Mouse (Mus musculus) megakaryocyte-erythroid progenitor cell, adult 5-6 weeks (primary cell): ENCODE measurements around the gene Sod1. TPM values are rescaled to one million over a fixed set of nuclear protein-coding genes. Genes with fewer than 3 reads are reported as not detected.

Source experiments
- ATAC-seq: replicated peaks from 2 replicates; pipeline ENCODE4 v1.8.0; 2016; ENCODE audit warnings: mild to moderate bottlenecking, inconsistent platforms; ENCODE audit not compliant: severe bottlenecking, poor library complexity, low FRiP score, low TSS enrichment
- total RNA-seq, 2 experiments: library from RNA; stranded (forward) in 1 of 2; stranded (reverse) in 1 of 2; fragments of 200-1000, 215-1000 nt in 1 of 2; fragments of >200 nt in 1 of 2; fragmentation: Nextera tagmentation in 1 of 2; gene quantifications; 2 replicates each; pipeline ENCODE4 v1.2.3; 2014 to 2017

Sod1 gene
- total RNA-seq (2014; fragmentation: Nextera tagmentation) = 1,056 and 1,102 TPM in 2 replicates
- total RNA-seq (2017) = 1,074 and 1,263 TPM in 2 replicates

- ATAC-seq = peak; percentile 85
Measured at GRCm38 (mm10) chr16:90220026-90220891, at the start of gene Sod1. Gene Sod1, plus strand, starts transcription at chr16:90220754.

- ATAC-seq = no peak
Measured at GRCm38 (mm10) chr16:90171416-90171815, 49.1 kb upstream of the Sod1 start.

- no peak for ATAC-seq
Measured at GRCm38 (mm10) chr16:90176472-90176871, 44.1 kb upstream of the Sod1 start.

GRCm38 (mm10) chr16:90177425-90177824 lies 43.1 kb upstream of the Sod1 start:
- peak; percentile 50 for ATAC-seq

- ATAC-seq = 0 out of 2 replicates have a peak, but pooled peaks have one; percentile 28
Measured at GRCm38 (mm10) chr16:90178404-90178803, 42.1 kb upstream of the Sod1 start.

- ATAC-seq = peak; percentile 51
Measured at GRCm38 (mm10) chr16:90179892-90180291, 40.7 kb upstream of the Sod1 start.

- ATAC-seq = no peak
Measured at GRCm38 (mm10) chr16:90180975-90181374, 39.6 kb upstream of the Sod1 start.

- no peak for ATAC-seq
Measured at GRCm38 (mm10) chr16:90181673-90182072, 38.9 kb upstream of the Sod1 start.

GRCm38 (mm10) chr16:90184135-90184534 lies 36.4 kb upstream of the Sod1 start:
- no peak for ATAC-seq

GRCm38 (mm10) chr16:90185928-90186588 lies 34.5 kb upstream of the Sod1 start:
- ATAC-seq = peak; percentile 81

GRCm38 (mm10) chr16:90187453-90187852 lies 33.1 kb upstream of the Sod1 start:
- peak; percentile 75 for ATAC-seq

- ATAC-seq = no peak
Measured at GRCm38 (mm10) chr16:90191289-90191688, 29.3 kb upstream of the Sod1 start.

GRCm38 (mm10) chr16:90193719-90194118 lies 26.8 kb upstream of the Sod1 start:
- no peak for ATAC-seq

GRCm38 (mm10) chr16:90196688-90197240 lies 23.8 kb upstream of the Sod1 start:
- 0 out of 2 replicates have a peak, but pooled peaks have one; percentile 2 for ATAC-seq

GRCm38 (mm10) chr16:90197337-90197973 lies 23.1 kb upstream of the Sod1 start:
- ATAC-seq = peak; percentile 91

GRCm38 (mm10) chr16:90198626-90199025 lies 21.9 kb upstream of the Sod1 start:
- no peak for ATAC-seq

GRCm38 (mm10) chr16:90199174-90199573 lies 21.4 kb upstream of the Sod1 start:
- no peak for ATAC-seq

GRCm38 (mm10) chr16:90202140-90202539 lies 18.4 kb upstream of the Sod1 start:
- ATAC-seq = no peak

- ATAC-seq = no peak
Measured at GRCm38 (mm10) chr16:90203226-90203962, 17.2 kb upstream of the Sod1 start.
